Mouse (Mus musculus) limb, embryonic 14.5 days (tissue): ENCODE data around the gene Aspa. TPM values are rescaled to one million over a fixed set of nuclear protein-coding genes. Genes with fewer than 3 reads are reported as not detected.

Experiments used
- ATAC-seq: fragments of 200-750 bp; cut with Nextera tagmentation; 2 replicates; pipeline ENCODE4 v1.8.0; 2017; ENCODE audit warnings: low read depth, moderate number of reproducible peaks, moderate TSS enrichment; ENCODE audit not compliant: low FRiP score
- DNase-seq: peaks from one replicate; pipeline ENCODE4 v3.0.0-alpha.2; 2015; ENCODE audit warnings: low spot score
- H3K27ac ChIP-seq: fragments of 300-500 bp; sonication (generic); replicated peaks from 2 replicates; pipeline ENCODE4 v1.5.1; 2014; ENCODE audit warnings: low read depth, mild to moderate bottlenecking, low read length, moderate library complexity, mixed read lengths
- H3K27me3 ChIP-seq: fragments of 300-500 bp; sonication (generic); 2 replicates; pipeline ENCODE4 v1.6.1; 2014; ENCODE audit warnings: low read length, mixed read lengths; ENCODE audit not compliant: control insufficient read depth, insufficient read depth
- H3K36me3 ChIP-seq: fragments of 300-500 bp; sonication (generic); 2 replicates; pipeline ENCODE4 v1.6.1; 2014; ENCODE audit warnings: mild to moderate bottlenecking, low read length, moderate library complexity, mixed read lengths; ENCODE audit not compliant: control insufficient read depth, insufficient read depth
- H3K4me1 ChIP-seq: fragments of 300-500 bp; sonication (generic); 2 replicates; pipeline ENCODE4 v1.6.1; 2014; ENCODE audit warnings: antibody characterized with exemption, low read length, mixed read lengths; ENCODE audit not compliant: control insufficient read depth, insufficient read depth
- H3K4me2 ChIP-seq: fragments of 300-500 bp; sonication (generic); replicated peaks from 2 replicates; pipeline ENCODE4 v1.6.1; 2014; ENCODE audit warnings: low read depth, mild to moderate bottlenecking, low read length, moderate library complexity; ENCODE audit not compliant: severe bottlenecking
- H3K4me3 ChIP-seq: fragments of 300-500 bp; sonication (generic); replicated peaks from 2 replicates; pipeline ENCODE4 v1.5.1; 2014; ENCODE audit warnings: low read length
- H3K9ac ChIP-seq: fragments of 300-500 bp; sonication (generic); 2 replicates; pipeline ENCODE4 v1.6.1; 2014; ENCODE audit warnings: mild to moderate bottlenecking, low read depth, low read length, moderate library complexity; ENCODE audit not compliant: severe bottlenecking
- H3K9me3 ChIP-seq: fragments of 300-500 bp; sonication (generic); 2 replicates; pipeline ENCODE4 v1.6.1; 2016; ENCODE audit warnings: low read length; ENCODE audit not compliant: control insufficient read depth
- POLR2A ChIP-seq: fragments of 200-500 bp; IDR thresholded peaks from 2 replicates; pipeline ENCODE4 v1.8.0; 2012; ENCODE audit warnings: inconsistent platforms, mild to moderate bottlenecking, moderate library complexity, borderline replicate concordance; ENCODE audit not compliant: insufficient read depth, insufficient read length; ENCODE audit errors: extremely low read depth
- WGBS: fragments of 180-500 bp; shearing (Covaris S2); extraction: QIAGEN DNeasy Blood & Tissue Kit; methylation state at CpG from one replicate; pipeline ENCODE4 v1.1.7; 2014; 5-methylcytosine and 5-hydroxymethylcytosine counted together
- polyA plus RNA-seq, 2 experiments: library from polyadenylated mRNA; depleted of rRNA in 1 of 2; stranded (reverse) in 1 of 2; unstranded in 1 of 2; fragments of >200 nt; fragmentation: Nextera tagmentation in 1 of 2; extraction: Ambion mirVana in 1 of 2; gene quantifications; 2 replicates each; pipeline versions ENCODE4 v1.2.1 to v1.2.3; 2012 to 2014

Gene Aspa
- polyA plus RNA-seq, 2 experiments: 1.0 to 1.1 TPM

GRCm38 (mm10) chr11:73315961-73316360 lies 13.4 kb downstream of the Aspa start:
- no peaks in the 10 kb centered on the region for H3K36me3 ChIP-seq
- H3K4me1 ChIP-seq: no peaks in the 10 kb centered on the region
- no peak for TF ChIP-seq POLR2A
- H3K4me3 ChIP-seq: no peak overlapping the region
- no peaks in the 10 kb centered on the region for H3K9me3 ChIP-seq
- 43% methylated on average over 3 of the region's 3 CpGs for WGBS
- no peak overlapping the region for H3K9ac ChIP-seq
- H3K27me3 ChIP-seq: no peaks in the 10 kb centered on the region
- DNase-seq (no peak), ATAC-seq (no peak)
- H3K4me2 ChIP-seq: no peak overlapping the region
- H3K27ac ChIP-seq: no peak overlapping the region

GRCm38 (mm10) chr11:73303123-73303522 lies 26.3 kb downstream of the Aspa start:
- Histone ChIP-seq H3K9me3 (no peaks in the 10 kb centered on the region), H3K4me1 (no peaks in the 10 kb centered on the region), H3K4me2 (no peak overlapping the region), H3K36me3 (no peaks in the 10 kb centered on the region), H3K27ac (no peak overlapping the region), H3K9ac (no peak overlapping the region), H3K4me3 (no peak overlapping the region), H3K27me3 (no peaks in the 10 kb centered on the region)
- 58% methylated on average over 2 of the region's 2 CpGs for WGBS
- no peak for TF ChIP-seq POLR2A
- DNase-seq (no peak), ATAC-seq (no peak)

- no peaks in the 10 kb centered on the region for H3K27me3 ChIP-seq
These were observed 39.8 kb downstream of the Aspa start for GRCm38 (mm10) chr11:73289621-73290020.

GRCm38 (mm10) chr11:73284351-73284750 lies 45.0 kb downstream of the Aspa start:
- no peak overlapping the region for H3K9ac ChIP-seq
- H3K27me3 ChIP-seq: no peaks in the 10 kb centered on the region
- H3K4me2 ChIP-seq: no peak overlapping the region
- H3K9me3 ChIP-seq: no peaks in the 10 kb centered on the region
- no peak for DNase-seq
- ATAC-seq: no peak
- H3K4me1 ChIP-seq: no peaks in the 10 kb centered on the region; the same call in 1 of the 2 replicates
- TF ChIP-seq POLR2A: no peak
- no peak overlapping the region for H3K4me3 ChIP-seq
- H3K27ac ChIP-seq: no peak overlapping the region
- H3K36me3 ChIP-seq: no peaks in the 10 kb centered on the region

More at GRCm38 (mm10) chr11:73289621-73290020, 39.8 kb downstream of the Aspa start:
- Histone ChIP-seq H3K36me3 (no peaks in the 10 kb centered on the region), H3K4me2 (no peak overlapping the region), H3K4me1 (no peaks in the 10 kb centered on the region), H3K9ac (no peak overlapping the region), H3K4me3 (no peak overlapping the region), H3K9me3 (no peaks in the 10 kb centered on the region), H3K27ac (no peak overlapping the region)
- no peak for ATAC-seq
- DNase-seq: no peak
- TF ChIP-seq POLR2A: no peak
- 80% methylated on average over 1 of the region's 1 CpGs for WGBS

- TF ChIP-seq POLR2A: no peak
- ATAC-seq (no peak), DNase-seq (no peak)
- Histone ChIP-seq H3K4me2 (no peak overlapping the region), H3K4me3 (no peak overlapping the region), H3K9me3 (no peaks in the 10 kb centered on the region), H3K4me1 (no peaks in the 10 kb centered on the region; the same call in 1 of the 2 replicates), H3K9ac (no peak overlapping the region), H3K27ac (no peak overlapping the region), H3K27me3 (no peaks in the 10 kb centered on the region), H3K36me3 (no peaks in the 10 kb centered on the region)
- 40% methylated on average over 1 of the region's 1 CpGs for WGBS
These were observed 45.5 kb downstream of the Aspa start for GRCm38 (mm10) chr11:73283926-73284325.

- H3K9ac ChIP-seq: no peak overlapping the region
- no peaks in the 10 kb centered on the region for H3K36me3 ChIP-seq
- H3K27me3 ChIP-seq: no peaks in the 10 kb centered on the region
- no peaks in the 10 kb centered on the region; the same call in 1 of the 2 replicates for H3K4me1 ChIP-seq
- no peak overlapping the region for H3K4me2 ChIP-seq
- TF ChIP-seq POLR2A: no peak
- H3K9me3 ChIP-seq: no peaks in the 10 kb centered on the region
- H3K4me3 ChIP-seq: no peak overlapping the region
- WGBS: 65% methylated on average over 9 of the region's 9 CpGs
- DNase-seq (no peak), ATAC-seq (no peak)
- no peak overlapping the region for H3K27ac ChIP-seq
These were observed 46.0 kb downstream of the Aspa start for GRCm38 (mm10) chr11:73283369-73283768.
